Mouse (Mus musculus) CD8-positive naive resting alpha-beta T cell, adult 2 months (primary cell): Measurements from ENCODE around the gene Cadm1.

ENCODE experiments used
- DNase-seq, 2 experiments: peaks; one replicate each; pipeline ENCODE4 v3.0.0; 2022; ENCODE audit warnings: low read depth in 2 of 2, low spot score in 2 of 2

Gene Cadm1

DNA sequence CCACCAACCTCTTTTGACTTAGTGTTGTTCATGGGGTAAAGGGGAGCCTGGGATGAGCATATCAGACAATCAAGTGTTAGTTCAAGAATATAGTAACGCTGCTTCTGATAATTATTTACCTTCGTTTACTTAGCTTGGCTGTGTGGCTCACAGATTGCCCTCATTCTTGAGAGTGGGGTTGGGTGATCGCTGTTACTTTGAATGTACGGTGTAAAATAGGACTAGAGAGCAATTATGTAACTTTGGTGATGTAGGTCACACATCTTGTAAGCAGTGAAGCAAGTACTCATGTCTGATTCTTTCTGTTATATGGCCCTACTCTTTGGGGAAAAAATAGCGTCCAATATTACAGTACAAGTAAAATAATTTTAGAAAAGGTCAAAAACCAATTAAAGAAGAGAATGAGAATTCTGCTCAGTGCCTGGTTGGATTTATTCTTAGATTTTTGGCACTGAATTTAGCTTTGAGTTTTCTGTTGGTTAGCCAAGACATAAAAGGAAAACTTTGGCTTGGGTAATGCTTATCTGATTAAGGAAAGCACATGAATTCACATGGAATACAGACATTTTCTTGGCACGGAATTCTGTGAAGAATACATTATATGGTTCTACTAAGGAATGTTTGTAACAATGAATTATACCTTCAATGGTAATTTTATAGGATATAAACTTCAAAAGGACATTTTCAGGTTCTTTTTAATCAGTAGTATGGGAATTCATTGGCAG is 129.6 kb downstream of the Cadm1 start:
- DNase-seq, result no peak

DNA sequence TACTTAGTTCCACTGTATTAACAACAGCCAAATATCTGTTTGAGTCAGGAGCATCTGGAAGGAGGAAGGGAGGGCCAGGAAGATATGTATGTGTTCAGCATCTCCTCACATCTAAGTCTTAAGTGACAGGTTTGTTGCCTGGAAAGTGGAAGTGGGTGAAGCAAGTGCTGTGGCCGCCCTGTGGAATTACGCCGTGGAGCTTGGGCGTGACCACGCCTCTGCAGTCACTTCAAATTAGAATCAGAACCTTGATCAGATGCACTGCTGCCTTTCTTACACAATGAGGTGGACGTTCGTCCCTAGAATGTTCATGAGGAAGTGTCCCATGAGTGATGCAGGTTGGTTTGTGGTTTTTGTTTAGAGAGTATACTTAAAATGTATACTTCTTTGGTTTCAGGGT is 131.6 kb downstream of the Cadm1 start:
- no peak for DNase-seq

DNA sequence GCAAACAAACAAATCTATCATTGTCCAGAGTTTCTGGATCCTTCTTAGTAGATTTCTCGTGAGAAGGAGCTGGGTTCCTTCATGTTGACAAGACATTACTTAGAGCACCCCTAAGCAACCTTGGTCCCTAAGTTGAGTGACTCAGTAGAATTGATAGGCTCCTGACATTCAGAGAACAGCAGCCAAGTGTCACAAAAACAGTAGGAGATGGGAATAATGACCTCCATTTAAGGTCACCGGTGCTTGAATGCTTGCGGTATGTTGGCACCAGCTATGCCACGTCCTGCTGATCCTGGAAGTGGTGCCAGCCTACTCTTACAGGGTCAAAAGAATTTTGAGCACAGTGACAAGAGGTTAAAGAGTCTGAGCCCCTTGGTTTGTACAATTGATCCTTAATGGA is 139.2 kb downstream of the Cadm1 start:
- no peak for DNase-seq

DNA sequence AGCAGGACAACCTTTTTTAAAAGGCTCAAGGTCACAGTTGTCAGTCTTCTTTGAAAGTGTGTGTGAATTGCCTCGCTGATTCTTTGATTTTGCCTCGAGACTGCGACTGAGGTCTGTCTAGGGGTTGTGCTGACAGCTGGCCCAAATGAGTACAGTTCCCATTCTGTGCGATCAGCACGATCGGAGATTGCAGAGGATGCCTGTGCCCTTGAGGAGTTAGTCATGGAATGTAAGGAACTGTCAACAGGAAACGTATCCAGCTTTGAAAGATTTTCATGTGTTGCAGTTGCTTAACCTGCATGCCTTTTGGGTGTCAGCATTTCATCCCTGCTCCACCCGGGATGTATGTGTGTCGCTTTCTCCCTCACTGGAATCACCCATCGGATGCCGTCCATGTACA is 141.6 kb downstream of the Cadm1 start:
- no peak for DNase-seq

DNA sequence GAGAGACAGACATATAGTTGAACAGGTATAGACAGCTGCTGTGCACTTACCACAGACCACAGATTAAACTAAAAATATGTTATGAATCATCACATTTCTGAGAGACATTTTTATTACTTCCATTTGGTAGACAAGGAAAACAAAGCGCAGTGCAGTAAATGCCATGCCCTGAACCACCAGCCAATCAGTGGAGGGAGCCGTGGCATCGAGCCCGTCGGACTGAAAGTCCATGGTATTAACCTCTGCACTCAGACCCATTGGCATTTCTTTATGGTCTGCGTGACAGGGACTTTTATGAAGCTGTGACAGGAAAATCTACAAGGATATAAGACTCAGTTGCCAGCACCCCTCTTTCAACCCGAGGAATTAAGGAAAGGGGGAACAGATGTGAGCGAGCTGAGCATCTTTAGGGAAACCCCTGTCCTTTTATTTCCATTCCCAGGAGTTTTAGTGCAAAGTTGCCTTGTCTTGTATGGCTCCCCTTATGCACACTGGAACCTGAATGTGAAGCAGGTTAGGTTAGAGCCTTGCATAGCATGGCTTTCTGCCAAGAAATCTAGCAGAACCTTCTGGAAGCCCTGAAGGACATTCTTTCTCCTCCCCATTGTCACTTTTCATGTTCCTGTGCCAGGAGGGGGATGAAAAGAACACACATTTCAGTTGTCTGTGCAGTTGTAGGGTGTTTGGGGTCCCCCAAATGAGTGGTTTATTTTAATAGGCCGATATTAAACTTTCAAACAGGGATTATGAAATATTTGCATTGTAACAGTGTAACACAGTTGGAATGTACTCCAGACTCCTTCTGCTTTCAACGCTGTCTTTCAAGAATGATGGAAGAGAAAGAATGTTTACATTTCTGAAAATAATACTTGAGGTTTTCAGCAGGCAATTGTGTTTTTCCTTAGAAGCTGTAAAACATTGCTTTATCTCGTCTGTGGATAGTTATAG is 145.1 kb downstream of the Cadm1 start:
- no peak for DNase-seq

DNA sequence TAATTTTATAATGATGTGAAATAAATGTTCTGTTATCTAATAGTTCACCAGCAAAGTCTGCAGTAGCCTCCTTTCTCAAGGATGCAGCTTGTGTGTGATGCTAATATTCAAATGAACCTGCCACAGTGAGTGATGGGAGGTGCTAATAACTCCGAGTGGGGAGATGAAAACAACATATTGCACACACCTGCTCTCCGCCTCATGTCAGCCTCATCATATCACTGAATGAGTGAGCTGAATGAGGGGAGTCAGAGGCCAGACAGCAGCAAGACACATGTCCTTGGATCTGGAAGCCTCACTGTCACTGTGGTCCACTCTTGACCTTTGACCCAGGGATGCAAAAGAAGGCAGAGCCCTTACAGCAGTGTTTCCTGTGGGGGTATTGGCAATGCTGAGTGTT is 156.9 kb downstream of the Cadm1 start:
- no peak for DNase-seq

DNA sequence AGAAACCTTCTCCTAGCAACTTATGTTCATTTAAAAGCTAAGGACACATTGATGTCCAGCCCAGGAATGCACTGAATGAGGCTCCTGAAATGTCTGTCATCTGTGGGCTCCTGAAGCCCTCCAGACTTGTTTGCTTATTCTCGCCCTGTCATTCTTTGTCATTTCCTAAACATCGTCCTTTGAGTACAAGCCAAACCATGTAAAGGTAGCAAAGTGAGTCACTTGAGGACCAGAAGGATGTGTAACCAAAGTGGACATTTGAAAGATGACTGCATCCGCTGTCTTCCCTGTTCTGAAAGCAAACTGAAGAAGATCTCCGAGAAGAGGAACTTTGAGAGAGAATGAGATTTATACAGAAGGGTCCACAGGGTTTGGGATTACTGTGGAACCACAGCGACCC is 157.6 kb downstream of the Cadm1 start:
- no peak for DNase-seq

DNA sequence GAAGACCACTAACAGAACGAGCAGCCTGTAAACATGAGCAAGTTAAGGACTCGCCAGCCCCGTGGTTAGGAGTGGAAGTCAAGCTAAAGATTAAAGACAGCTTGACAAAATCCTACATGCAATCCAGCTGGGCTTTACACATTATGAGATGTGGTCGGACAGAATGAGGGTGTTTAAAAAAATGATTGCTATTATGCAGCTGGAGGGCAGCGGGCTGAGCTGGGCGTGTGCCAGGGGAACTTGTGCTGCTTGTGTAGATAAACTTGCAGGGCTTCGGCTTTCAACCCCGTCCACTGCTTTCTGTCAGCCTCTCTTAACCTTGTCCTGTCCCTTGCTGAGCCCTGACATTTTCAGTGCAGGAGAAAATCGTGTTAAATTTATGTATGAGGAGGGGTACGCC is 158.3 kb downstream of the Cadm1 start:
- no peak for DNase-seq

DNA sequence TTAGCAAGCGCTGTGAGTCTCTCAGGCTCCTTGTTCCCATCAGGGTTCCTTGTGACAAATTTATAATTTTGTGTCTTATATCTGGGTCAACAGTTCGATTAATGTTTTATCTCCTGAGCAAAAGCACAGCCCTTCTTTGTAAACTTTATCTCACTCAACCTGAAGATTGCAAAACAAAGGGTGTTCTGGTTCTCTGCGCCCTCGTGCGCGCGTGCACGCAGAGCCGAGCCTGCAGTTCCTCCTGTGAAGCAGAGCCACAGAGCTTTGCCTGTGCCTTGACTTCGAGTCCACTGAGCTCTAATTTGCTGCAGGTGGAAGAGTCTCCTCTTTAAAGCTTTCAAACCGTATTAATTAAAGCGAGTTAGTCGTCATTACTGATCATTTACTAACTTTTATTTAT is 162.9 kb downstream of the Cadm1 start:
- DNase-seq, result no peak

DNA sequence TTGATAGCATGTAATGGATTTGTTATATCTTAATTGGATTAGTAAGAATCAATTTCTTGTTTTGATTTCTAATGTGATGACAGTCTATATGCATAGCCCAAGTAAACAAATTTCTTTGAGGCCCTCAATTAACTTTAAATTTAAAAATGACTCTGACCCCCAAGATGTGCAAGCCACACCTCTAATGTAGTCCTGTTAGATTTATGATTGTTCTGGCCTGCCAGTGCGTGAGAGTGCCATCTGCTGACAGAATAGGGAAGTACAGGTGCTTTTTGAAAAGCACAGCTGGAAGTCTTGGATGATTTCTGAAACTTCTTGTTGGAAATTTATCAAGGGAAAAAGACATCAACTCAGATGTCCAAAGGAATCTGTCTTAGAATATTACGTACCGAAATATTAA is 169.1 kb downstream of the Cadm1 start:
- DNase-seq, result no peak

DNA sequence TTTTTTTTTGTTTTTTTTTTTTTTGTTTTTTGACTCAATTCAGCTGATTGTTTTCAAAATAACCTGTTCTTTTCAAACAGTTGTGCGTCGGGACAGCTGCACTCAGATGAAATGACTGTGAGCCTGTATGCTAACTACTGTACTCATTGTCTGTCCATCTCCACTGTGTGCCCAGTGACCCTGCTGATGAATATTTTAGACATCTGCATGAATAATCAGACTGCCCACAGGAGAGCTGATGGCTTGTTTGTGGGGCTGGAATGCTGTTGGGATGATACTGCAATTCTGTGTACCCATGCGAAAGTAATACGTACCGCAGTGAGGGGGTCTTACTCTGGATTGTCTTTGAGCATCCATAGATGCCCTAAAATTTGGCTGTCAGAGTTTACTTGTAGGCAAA is 170.0 kb downstream of the Cadm1 start:
- no peak for DNase-seq

DNA sequence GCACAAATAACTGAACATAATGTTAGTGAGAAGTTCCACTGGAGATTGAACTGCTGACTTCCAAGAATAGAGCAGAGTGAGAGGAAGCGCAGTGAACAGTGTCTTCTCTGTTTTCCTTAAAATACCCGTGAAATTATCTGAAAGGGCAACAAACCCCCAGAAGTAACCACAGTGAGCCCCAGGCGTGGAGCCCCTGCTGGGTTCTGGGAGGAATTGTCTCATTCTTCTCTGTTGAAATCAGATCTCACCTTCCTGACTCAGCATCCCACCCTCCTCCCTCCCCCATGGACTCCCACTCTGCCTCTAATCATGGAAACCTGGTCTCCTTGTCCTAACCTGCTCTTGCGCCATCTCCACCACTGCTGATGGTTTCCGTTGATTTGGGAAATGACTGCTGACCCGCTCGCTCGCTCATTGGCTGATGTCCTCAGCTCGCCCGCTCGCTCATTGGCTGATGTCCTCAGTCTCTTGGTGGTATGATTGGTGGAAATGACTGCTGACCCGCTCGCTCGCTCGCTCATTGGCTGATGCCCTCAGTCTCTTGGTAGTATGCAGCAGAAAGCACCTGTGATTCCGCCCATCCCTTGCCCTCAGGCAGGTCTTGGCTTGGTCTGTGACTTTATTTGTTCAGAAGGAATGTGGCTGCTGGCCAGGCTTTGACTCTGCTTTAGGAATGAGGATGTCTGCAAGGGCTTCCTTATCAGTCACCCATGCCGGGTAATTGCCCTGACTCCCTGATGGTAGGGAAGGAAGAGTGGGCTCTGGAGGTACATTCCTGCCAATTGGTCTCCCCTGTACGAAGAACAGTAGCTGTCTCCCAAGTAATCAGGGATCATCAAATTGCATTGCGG is 173.3 kb downstream of the Cadm1 start:
- no peak for DNase-seq

DNA sequence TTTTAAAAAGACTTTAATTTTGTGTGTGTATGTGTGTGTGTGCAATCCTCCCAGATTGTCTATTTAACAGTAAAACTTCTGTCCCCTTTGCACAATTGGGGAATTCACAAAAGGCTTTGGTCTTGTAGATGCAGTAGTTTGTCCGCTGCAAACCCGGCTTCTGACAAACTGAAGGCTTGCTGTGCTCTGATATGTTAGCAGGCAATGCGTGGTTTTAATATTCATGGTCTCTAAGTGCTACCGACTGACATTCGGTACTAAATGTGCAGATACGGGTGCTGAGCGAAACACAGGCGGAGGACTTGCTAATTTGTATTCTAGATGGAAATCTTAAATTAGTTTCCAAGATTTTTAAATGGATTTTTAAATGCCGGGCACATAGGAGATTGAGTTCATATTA is 176.4 kb downstream of the Cadm1 start:
- no peak for DNase-seq

DNA sequence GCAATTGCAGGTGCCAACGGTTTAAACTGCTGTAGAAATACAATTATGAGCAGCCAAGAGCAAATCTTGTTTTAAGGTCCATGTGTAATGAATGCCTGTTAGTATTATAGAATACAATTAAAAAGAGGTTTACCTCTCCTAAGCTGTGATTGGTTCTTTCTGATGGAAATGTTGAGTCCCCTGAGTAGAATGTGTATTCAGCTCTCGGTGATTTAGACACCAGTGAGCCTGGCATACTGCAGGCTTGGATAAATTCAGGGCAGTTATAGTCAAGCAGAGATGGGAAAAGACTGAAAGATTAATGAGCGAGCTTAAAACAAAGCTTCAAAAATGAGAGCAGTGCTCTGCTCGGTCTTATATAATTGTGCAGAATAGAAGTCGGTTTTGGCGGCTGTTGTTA is 177.4 kb downstream of the Cadm1 start:
- DNase-seq, result no peak

DNA sequence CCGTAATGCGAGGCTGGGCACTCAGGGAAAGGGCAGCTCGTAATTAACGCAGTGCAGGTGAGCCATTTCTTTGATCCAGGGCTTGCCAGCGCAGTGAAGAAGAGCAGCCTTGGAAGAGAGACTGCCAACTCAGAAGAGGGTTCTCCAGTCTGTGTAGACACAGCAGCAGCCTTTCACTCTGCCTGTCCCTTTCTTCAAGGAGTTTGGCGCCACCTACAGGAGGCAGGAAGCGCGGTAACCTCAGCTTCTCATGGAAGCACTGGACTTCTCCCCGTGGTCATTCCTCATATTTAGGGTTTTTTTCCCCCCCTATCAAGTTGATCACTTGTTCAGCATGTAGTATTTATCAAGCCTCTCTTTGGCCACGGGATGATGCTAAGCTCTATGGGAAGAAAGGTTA is 178.3 kb downstream of the Cadm1 start:
- DNase-seq, result peak in 1 of 2 experiments; percentile 1

DNA sequence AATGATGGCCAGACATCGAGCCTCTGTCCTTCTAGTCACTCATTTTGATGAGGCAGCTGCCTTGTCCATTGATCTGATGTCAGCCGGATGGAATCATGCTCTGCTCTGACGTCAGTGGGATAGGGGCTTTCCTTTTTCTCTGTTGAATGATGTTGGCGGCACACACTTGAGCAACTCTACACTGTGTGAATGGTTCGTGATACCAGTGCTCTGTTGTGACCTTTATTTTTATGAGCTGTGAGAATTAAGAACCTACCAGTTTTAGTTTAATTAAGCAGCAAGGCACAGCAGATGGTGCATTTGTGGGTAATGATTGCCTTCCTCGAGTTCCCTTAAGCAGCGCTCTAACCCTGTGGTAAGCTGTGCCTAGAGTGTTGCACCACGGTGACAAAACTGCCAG is 181.0 kb downstream of the Cadm1 start:
- DNase-seq, result no peak

DNA sequence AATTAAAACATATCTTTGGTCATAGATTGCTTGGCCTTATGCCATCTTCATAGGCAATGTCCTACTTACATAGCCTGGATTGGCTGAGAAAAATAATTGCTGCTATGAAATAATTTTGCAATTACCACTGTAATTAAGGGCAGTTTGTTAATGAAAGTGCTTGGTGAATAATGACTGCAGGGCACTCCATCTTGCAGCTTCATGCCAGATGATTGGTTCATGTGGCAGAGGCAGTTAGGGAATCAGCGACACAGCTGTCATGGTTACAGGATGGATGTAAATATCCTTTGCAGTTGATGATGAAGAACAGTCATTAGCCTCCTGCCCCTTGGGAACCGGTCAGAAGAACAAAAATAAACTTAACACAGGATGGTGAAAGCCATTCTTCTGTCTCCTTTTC is 184.6 kb downstream of the Cadm1 start:
- DNase-seq, result no peak

DNA sequence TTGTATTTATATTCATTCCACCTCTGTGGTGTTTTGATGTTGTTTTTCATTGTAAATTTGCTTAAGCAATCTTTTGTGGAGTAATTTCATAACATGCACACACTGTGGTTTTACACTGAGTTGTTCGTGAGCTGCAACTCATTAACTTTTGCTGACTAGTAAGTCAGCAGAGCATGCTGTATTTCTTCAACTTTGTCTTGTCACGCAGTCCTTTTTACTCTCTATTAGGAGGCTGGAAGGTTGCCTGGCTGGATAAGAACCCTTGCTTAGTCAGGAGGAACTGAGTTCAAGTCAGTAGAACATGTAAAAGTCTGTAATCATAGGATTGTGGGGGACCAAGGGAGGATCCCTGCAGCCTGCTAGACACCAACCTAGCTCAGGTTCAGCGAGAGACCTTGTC is 185.4 kb downstream of the Cadm1 start:
- no peak for DNase-seq

DNA sequence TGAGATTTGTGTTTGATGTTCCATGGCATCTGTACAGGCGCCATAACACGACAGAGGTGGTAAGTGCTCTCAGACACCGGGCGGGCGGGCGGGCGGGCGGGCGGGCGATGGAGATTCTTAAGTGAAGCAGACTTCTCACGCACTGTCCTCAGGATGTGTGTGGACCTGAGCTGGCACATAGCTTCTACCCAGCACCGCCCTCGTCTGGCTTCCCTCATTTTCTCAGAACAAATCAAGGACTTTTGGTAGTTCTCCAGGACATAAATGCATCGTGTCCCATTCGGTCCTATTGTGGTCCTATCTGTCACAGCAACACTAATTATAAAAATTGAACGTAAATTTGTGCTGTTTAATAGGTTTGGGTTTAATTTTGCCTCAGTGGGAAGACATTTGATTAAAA is 186.9 kb downstream of the Cadm1 start:
- no peak for DNase-seq

DNA sequence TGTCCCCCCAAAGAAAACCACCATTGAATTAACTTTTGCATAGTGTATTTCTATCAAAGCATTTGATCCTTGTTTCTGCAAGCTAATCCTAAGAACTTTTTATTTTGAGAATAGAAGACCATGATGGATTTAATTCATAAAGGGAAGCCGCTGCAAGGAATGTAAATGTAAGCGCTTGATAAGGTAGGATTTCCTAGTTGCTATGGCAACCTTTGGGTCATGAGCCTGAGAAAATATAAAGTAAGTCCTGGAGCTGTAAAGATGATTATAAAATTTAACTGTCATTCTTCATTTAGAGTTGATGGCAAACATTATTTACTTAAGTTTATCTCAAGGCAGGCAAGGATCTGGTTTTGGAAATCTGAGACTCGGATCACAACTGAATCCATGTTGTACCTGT is 197.6 kb downstream of the Cadm1 start:
- no peak for DNase-seq

DNA sequence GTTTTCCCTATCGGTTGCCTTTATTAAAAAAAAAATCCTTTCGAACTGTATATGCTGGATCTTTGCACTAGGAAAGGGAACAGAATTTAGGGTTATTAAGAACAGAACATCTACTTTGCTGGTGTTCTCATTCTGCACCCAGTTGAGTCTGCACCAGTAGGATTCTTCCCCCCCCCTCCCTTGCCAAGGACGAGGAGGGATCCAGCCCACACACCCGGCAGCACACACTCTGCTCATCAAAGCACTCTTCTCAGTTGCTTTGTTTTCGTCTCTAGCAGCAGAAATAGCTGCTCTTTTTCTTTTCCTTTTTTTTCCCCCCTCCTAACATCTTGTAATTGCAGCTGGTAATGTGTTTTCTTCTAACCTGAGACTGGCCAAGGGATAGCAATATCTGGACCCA is 198.9 kb downstream of the Cadm1 start:
- DNase-seq, result no peak

DNA sequence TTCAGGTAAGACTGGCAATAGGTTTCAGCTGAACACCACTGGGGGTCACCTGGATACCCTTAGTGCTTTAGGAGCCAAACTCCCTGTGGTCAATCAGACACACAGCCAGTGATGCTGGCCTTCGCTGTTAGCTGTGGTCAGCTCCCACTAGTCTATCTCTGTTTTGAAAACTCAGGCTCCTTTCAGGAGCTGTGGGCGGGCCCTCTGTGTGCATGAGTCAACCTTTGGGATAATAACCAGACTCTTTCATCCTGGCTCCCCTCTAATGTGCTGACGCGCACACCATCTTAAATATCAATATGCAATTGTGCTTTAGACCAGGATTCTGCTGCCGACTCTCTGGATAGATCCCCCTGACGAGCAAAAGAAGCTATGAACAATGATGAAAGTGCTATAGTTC is 200.3 kb downstream of the Cadm1 start:
- no peak for DNase-seq
